22 mouse cellular contexts compared by ENCODE assay signal in genomic region chr9:118059101-118059500, GRCm38 (mm10).
"Had no signal": no experiment of that assay in that cellular context is flagged by ENCODE, and none has a peak within 500 bp of the region (broad histone marks: within the 10 kb centered on the region; RNA-seq: fewer than 3 reads in every experiment).

No protein-coding gene starts in this region.

- H3K4me1 ChIP-seq: kidney, embryonic 15.5 days; midbrain, embryonic 10.5 days; midbrain, embryonic 13.5 days; neural tube, embryonic 12.5 days; neural tube, embryonic 15.5 days had no signal

- H3K4me3 ChIP-seq: kidney, embryonic 15.5 days; megakaryocyte, embryonic 14.5 days; midbrain, embryonic 10.5 days; midbrain, embryonic 13.5 days; neural tube, embryonic 12.5 days; neural tube, embryonic 15.5 days had no signal

- ATAC-seq: intestine, postnatal 0 days; liver, postnatal 0 days; lung, postnatal 0 days; midbrain, embryonic 13.5 days; midbrain, embryonic 16.5 days had no signal

- DNase-seq: kidney, adult 8-10 months; kidney, postnatal 10 days; kidney, postnatal 36 days; left cerebral cortex, postnatal 4 days; liver, postnatal 0 days; lung, embryonic 14.5 days; right cerebral cortex, adult 18-20 months; right cerebral cortex, postnatal 14 days; right cerebral cortex, postnatal 4 days; thymus, postnatal 25 days had no signal

- H3K27me3 ChIP-seq: kidney, embryonic 15.5 days; megakaryocyte, embryonic 14.5 days; midbrain, embryonic 13.5 days; neural tube, embryonic 12.5 days; neural tube, embryonic 15.5 days had no signal

- H3K9me3 ChIP-seq: kidney, embryonic 15.5 days; megakaryocyte, embryonic 14.5 days; midbrain, embryonic 10.5 days; midbrain, embryonic 13.5 days; neural tube, embryonic 12.5 days; neural tube, embryonic 15.5 days had no signal

- H3K27ac ChIP-seq: kidney, embryonic 15.5 days; liver, embryonic 14.5 days; macrophage; midbrain, embryonic 10.5 days; midbrain, embryonic 13.5 days; neural tube, embryonic 12.5 days; neural tube, embryonic 15.5 days; stomach, postnatal 0 days had no signal
